ENCODE assay signal across 16 mouse cellular contexts in the genomic region with DNA sequence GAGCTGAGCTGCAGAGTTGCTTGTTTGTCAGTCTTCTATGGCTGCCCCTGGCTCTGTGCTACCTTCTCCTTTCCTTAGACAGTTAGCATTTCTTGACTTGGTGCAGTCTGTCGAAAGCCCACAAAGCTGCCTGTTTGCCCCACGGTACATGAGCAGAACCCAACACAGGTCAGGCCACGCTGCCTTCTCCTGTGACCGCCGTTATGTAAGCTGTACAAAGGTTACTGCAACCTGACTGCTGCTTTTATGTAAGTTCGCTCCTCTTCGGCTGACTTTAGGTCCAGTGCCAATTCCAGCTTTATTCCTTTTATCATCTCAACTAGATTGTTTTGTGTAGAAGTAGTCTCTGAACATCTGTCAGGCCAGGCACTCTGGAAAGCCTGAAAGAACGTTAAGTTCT.
"Had no signal": no experiment of that assay in that cellular context is flagged by ENCODE, and none has a peak within 500 bp of the region (broad histone marks: within the 10 kb centered on the region; RNA-seq: fewer than 3 reads in every experiment).

No protein-coding gene starts in this region.

- H3K4me3 ChIP-seq: intestine, embryonic 15.5 days; limb, embryonic 12.5 days; lung, embryonic 15.5 days; megakaryocyte, embryonic 14.5 days; midbrain, embryonic 12.5 days; neural tube, embryonic 13.5 days had no signal

- H3K27me3 ChIP-seq: intestine, embryonic 15.5 days; limb, embryonic 12.5 days; lung, embryonic 15.5 days; megakaryocyte, embryonic 14.5 days; midbrain, embryonic 12.5 days; neural tube, embryonic 13.5 days had no signal

- H3K4me2 ChIP-seq: intestine, embryonic 15.5 days; limb, embryonic 12.5 days; liver, embryonic 11.5 days; lung, embryonic 15.5 days; midbrain, embryonic 12.5 days; neural tube, embryonic 13.5 days had no signal

- H3K9me3 ChIP-seq: intestine, embryonic 15.5 days; limb, embryonic 12.5 days; lung, embryonic 15.5 days; megakaryocyte, embryonic 14.5 days; midbrain, embryonic 12.5 days; neural tube, embryonic 13.5 days had no signal

- DNase-seq: layer of hippocampus, postnatal 36 days; lung, postnatal 14 days; retina, postnatal 1 day; right cerebral cortex, postnatal 4 days; spleen, adult 18-20 months; thymus, adult 18-20 months; thymus, postnatal 14 days had no signal

- H3K36me3 ChIP-seq: intestine, embryonic 15.5 days; limb, embryonic 12.5 days; lung, embryonic 15.5 days; midbrain, embryonic 12.5 days; neural tube, embryonic 13.5 days had no signal

- ATAC-seq: intestine, embryonic 15.5 days; midbrain, embryonic 16.5 days had no signal

- H3K27ac ChIP-seq: intestine, embryonic 15.5 days; limb, embryonic 12.5 days; lung, embryonic 15.5 days; macrophage; midbrain, embryonic 12.5 days; neural tube, embryonic 13.5 days had no signal

- H3K4me1 ChIP-seq: intestine, embryonic 15.5 days; limb, embryonic 12.5 days; lung, embryonic 15.5 days; megakaryocyte, embryonic 14.5 days had no signal

- H3K9ac ChIP-seq: intestine, embryonic 15.5 days; limb, embryonic 12.5 days; lung, embryonic 15.5 days; midbrain, embryonic 12.5 days; neural tube, embryonic 13.5 days had no signal
